Comparison of ENCODE assay signal across 7 mouse cellular contexts in the genomic region with DNA sequence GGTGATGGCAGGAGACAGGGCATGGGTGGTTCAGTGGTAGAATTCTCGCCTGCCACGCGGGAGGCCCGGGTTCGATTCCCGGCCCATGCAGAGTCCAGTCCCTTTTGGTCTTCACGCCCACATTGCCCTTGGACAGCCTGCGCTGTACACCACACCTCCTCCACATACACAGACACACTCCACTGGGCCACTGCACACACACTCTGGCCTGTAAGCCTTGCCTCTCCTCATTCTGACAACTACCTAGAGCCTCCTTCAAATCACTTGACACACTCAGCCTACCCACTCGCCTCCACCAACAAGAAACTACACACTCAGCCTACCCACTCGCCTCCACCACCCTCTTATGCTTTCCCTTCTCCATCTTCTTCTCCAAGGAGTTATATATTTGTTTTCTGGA. TPM values are rescaled to one million over a fixed set of nuclear protein-coding genes. Genes with fewer than 3 reads are reported as not detected.
DNase-seq lines count a peak whose midpoint lies in the region; ATAC-seq lines count a peak whose summit lies in the region.

No protein-coding gene starts in this region.

- 0 out of 2 replicates have a peak, but pooled peaks have one; percentile 1 for ATAC-seq in megakaryocyte, adult 5-6 weeks (ENCODE audit: poor library complexity, severe bottlenecking)

- DNase-seq in Muller cell, postnatal 12 days (ENCODE audit: inconsistent ontology term) = peak; percentile 30
- peak; percentile 47 for DNase-seq in embryo, embryonic 11 days
- DNase-seq in heart, adult 11 months = peak; percentile 96
- peak; percentile 48 for DNase-seq in induced T-regulatory cell, adult 2 months (ENCODE audit: low read depth)
- peak; percentile 83 for DNase-seq in liver
- peak; percentile 58 for DNase-seq in retina, postnatal 1 day

RNA-seq across cellular contexts. Expression of gene Fcgr3, which starts 9.5 kb away (rescaled TPM):
- 499 and 513 TPM in 2 replicates for total RNA-seq in megakaryocyte, adult 5-6 weeks (2015)
- 540 and 572 TPM in 2 replicates for total RNA-seq in megakaryocyte, adult 5-6 weeks (2017)

RNA-seq across cellular contexts. Expression of gene Cfap126, which starts 39.4 kb away (rescaled TPM):
- total RNA-seq in megakaryocyte, adult 5-6 weeks (2015) = 0.91 and 1.0 TPM in 2 replicates
- 0.59 TPM in 1 of 2 replicates, not detected in the other for total RNA-seq in megakaryocyte, adult 5-6 weeks (2017)

RNA-seq across cellular contexts. Expression of gene Fcgr4, which starts 55.6 kb away (rescaled TPM):
- 34.6 and 34.8 TPM in 2 replicates for total RNA-seq in megakaryocyte, adult 5-6 weeks (2015)
- 30.0 and 47.4 TPM in 2 replicates for total RNA-seq in megakaryocyte, adult 5-6 weeks (2017)

Comparison
In these comparisons a context has a peak if more than half of its experiments do, and no peak if none do; other contexts are left out.
1. Peak in every context shown above with its lines: DNase-seq and ATAC-seq.
2. DNase-seq: peak in every context shown above with its lines; median percentile 96 in heart, adult 11 months; 83 in liver; 58 in retina, postnatal 1 day; 48 in induced T-regulatory cell, adult 2 months; 47 in embryo, embryonic 11 days; 30 in Muller cell, postnatal 12 days.